Mouse (Mus musculus) brown adipose tissue, adult 24 weeks (tissue): Measurements from ENCODE around the gene Mcm9. TPM values are rescaled to one million over a fixed set of nuclear protein-coding genes. Genes with fewer than 3 reads are reported as not detected.
"Not testable (repeated sequence)": the region's sequence is repeated elsewhere in the genome, so short reads cannot be mapped to it uniquely, and the experiment has no call there.

ENCODE experiments used
- H3K27ac ChIP-seq: fragments of 200-500 bp; replicated peaks from 2 replicates; pipeline ENCODE4 v1.5.1; 2012; ENCODE audit warnings: low read depth, mild to moderate bottlenecking, low read length
- H3K4me1 ChIP-seq: fragments of 200-500 bp; 2 replicates; pipeline ENCODE4 v1.6.1; 2012; ENCODE audit warnings: low read length, mixed read lengths; ENCODE audit not compliant: control insufficient read depth, insufficient read depth, insufficient read length
- H3K4me3 ChIP-seq: fragments of 200-500 bp; 2 replicates; pipeline ENCODE4 v1.5.1; 2012; ENCODE audit warnings: low read depth, mild to moderate bottlenecking, low read length, moderate library complexity; ENCODE audit not compliant: insufficient read depth
- polyA plus RNA-seq: library from polyadenylated mRNA; stranded (reverse); fragments of >200 nt; gene quantifications from 2 replicates; pipeline ENCODE4 v1.2.4, GENCODE M21; 2012; ENCODE audit not compliant: missing spikeins, insufficient read depth, insufficient read length

The Mcm9 gene
- polyA plus RNA-seq, 1 experiment = 3.8 TPM

DNA sequence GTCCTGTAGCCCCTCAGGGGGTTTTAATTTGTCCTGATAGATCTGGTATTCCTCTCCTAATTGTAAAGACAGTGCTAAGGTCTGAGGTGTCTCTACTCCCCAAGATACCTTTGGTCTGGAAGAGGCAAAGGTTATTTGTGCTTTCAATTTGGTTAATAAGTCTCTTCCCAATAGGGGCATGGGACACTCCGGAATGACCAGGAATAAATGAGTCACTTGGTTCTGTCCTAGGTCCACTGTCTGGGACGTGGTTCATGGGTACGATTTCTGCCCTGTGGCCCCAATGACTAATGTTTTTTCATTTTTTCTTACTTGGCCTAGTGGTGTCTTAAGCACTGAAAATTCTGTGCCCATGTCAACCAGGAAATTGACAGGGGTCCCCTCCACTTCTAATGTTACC is 134.9 kb downstream of the Mcm9 start:
- not testable (repeated sequence) for H3K4me3 ChIP-seq, H3K4me1 ChIP-seq, H3K27ac ChIP-seq

DNA sequence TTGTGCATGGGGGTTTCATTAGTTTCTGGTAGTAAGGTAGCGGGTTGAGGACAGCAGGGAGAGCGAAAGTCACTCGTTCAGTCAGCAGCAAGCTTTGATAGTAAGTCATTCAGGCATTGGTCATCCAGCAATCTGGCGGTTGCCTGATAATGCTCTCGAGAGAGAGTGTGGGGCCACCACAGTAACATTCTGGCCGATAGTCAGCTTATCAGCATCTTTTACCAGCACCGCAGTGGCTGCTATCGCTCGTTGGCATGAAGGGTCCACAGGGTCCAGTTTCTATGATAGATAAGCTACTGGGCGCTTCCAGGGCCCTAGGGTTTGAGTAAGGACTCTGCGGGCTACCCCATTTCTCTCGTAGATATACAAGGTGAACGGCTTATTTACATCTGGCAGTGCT is 136.3 kb downstream of the Mcm9 start:
- Histone ChIP-seq H3K27ac (no peak overlapping the region), H3K4me3 (no peak overlapping the region), H3K4me1 (no peaks in the 10 kb centered on the region)

Other genes with a start within 250 kb of the Mcm9 start
- 22.6 and 41.9 TPM in 2 replicates for gene Asf1a, start 33.7 kb downstream of the Mcm9 start, polyA plus RNA-seq
- gene Fam184a, start 120.7 kb upstream of the Mcm9 start, polyA plus RNA-seq = 0.79 TPM in 1 of 2 replicates, not detected in the other